In the genomic region with DNA sequence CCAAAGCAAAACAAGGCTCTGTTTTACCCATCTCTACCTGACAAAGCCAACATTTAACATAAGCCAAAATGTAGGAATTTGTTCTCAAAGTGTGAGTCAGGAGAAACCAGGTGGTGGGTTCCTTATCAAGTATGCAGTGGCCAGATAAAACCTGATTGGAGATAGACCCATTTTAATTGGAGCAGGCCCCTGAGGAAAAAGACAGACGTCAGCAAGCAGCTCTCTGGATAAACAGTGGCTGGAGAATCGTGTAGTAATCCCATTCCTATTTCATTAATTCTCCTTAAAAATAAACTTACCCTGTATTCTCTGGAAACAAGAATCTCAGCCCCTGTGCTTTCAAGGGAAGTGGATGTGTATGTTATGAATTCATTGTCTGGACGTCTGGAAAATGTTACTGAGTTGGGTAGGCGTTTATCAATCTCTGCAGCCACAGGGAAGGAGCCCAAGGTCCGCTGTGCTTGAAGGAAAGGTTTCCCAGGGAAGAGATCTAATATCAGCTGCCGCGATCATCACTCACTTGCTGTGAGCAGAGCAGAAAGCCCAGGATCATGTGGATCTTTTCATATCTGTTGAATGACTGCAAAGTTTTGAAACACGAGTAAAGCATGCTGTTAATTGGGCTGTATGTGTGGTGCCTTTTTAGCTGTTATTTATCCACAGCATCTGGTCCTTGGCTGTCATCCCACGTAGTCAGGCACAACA, we compare ENCODE assay signal across 11 mouse cellular contexts.
A peak's percentile ranks its signal among the peaks of the same experiment; 100 is the strongest.
DNase-seq lines count a peak whose midpoint lies in the region; ATAC-seq lines count a peak whose summit lies in the region.
"Had no signal": no experiment of that assay in that cellular context is flagged by ENCODE, and none has a peak within 500 bp of the region (broad histone marks: within the 10 kb centered on the region; RNA-seq: fewer than 3 reads in every experiment).

No protein-coding gene starts in this region.

- H3K9ac ChIP-seq in hindbrain, embryonic 16.5 days (ENCODE audit: low read depth, low read length): no peak overlapping the region
- no peak overlapping the region for H3K9ac ChIP-seq in hindbrain, embryonic 12.5 days
- H3K9ac ChIP-seq in heart, embryonic 11.5 days (ENCODE audit: low read depth, low read length): no peak overlapping the region
- no peak overlapping the region for H3K9ac ChIP-seq in lung, embryonic 15.5 days
- H3K9ac ChIP-seq: liver, embryonic 13.5 days had no signal

- H3K27ac ChIP-seq in hindbrain, embryonic 16.5 days (ENCODE audit: low read depth, low read length): no peak overlapping the region
- H3K27ac ChIP-seq in hindbrain, embryonic 12.5 days: no peak overlapping the region
- H3K27ac ChIP-seq in heart, embryonic 11.5 days (ENCODE audit: low read depth, low read length): no peak overlapping the region
- H3K27ac ChIP-seq in lung, embryonic 15.5 days: peak overlapping the region; percentile 18
- H3K27ac ChIP-seq: liver, embryonic 13.5 days had no signal

- DNase-seq in brain, adult 2 months (ENCODE audit: low read depth, low spot score): peak; percentile 8
- no peak for DNase-seq in adrenal gland, adult 18-20 months (ENCODE audit: low spot score in 2 of 2)
- DNase-seq in spleen, postnatal 14 days (ENCODE audit: low spot score in 2 of 2): no peak
- DNase-seq in embryo, embryonic 10.5 days (ENCODE audit: low spot score): no peak
- DNase-seq: gastrocnemius, postnatal 10 days; layer of hippocampus, adult 9-11 months; liver, embryonic 13.5 days had no signal

- ATAC-seq in hindbrain, embryonic 16.5 days: peak; percentile 17; the same call in 1 of the 2 replicates
- ATAC-seq in hindbrain, embryonic 12.5 days (ENCODE audit: low FRiP score): no peak
- ATAC-seq in heart, embryonic 11.5 days (replicated peaks; ENCODE audit: insufficient number of reproducible peaks, low FRiP score, low TSS enrichment): no peak
- peak; percentile 67 for ATAC-seq in lung, embryonic 15.5 days (ENCODE audit: borderline replicate concordance, extremely low read depth, low FRiP score, low TSS enrichment)

- no peaks in the 10 kb centered on the region for H3K9me3 ChIP-seq in hindbrain, embryonic 16.5 days (ENCODE audit: control insufficient read depth, low read length)
- no peaks in the 10 kb centered on the region for H3K9me3 ChIP-seq in hindbrain, embryonic 12.5 days (replicated peaks)
- no peaks in the 10 kb centered on the region for H3K9me3 ChIP-seq in heart, embryonic 11.5 days (replicated peaks; ENCODE audit: control insufficient read depth, low read length)
- H3K9me3 ChIP-seq in lung, embryonic 15.5 days: no peaks in the 10 kb centered on the region

- H3K27me3 ChIP-seq in hindbrain, embryonic 16.5 days (replicated peaks; ENCODE audit: control insufficient read depth, insufficient read depth, low read length): no peaks in the 10 kb centered on the region
- H3K27me3 ChIP-seq in hindbrain, embryonic 12.5 days: no peaks in the 10 kb centered on the region
- H3K27me3 ChIP-seq in heart, embryonic 11.5 days (ENCODE audit: control insufficient read depth, insufficient read depth, low read length): no peaks in the 10 kb centered on the region
- H3K27me3 ChIP-seq in lung, embryonic 15.5 days: no peaks in the 10 kb centered on the region
- H3K27me3 ChIP-seq: liver, embryonic 13.5 days had no signal

- WGBS in hindbrain, embryonic 16.5 days: 54% methylated on average over 9 of the region's 9 CpGs
- WGBS in hindbrain, embryonic 12.5 days: 61% methylated on average over 9 of the region's 9 CpGs
- WGBS in heart, embryonic 11.5 days (ENCODE audit: insufficient replicate concordance): 25% methylated on average over 9 of the region's 9 CpGs
- 26% methylated on average over 9 of the region's 9 CpGs for WGBS in lung, embryonic 15.5 days

- no peaks in the 10 kb centered on the region for H3K4me1 ChIP-seq in hindbrain, embryonic 16.5 days (ENCODE audit: control insufficient read depth, insufficient read depth, low read depth, low read length)
- no peaks in the 10 kb centered on the region for H3K4me1 ChIP-seq in hindbrain, embryonic 12.5 days
- H3K4me1 ChIP-seq in heart, embryonic 11.5 days (ENCODE audit: control insufficient read depth, insufficient read depth, low read length): no peaks in the 10 kb centered on the region
- H3K4me1 ChIP-seq in lung, embryonic 15.5 days: peaks cover 13% of the 10 kb centered on the region
- H3K4me1 ChIP-seq: liver, embryonic 13.5 days had no signal

- H3K36me3 ChIP-seq in hindbrain, embryonic 16.5 days (ENCODE audit: control insufficient read depth, insufficient read depth, low read length): no peaks in the 10 kb centered on the region
- no peaks in the 10 kb centered on the region for H3K36me3 ChIP-seq in hindbrain, embryonic 12.5 days
- H3K36me3 ChIP-seq in heart, embryonic 11.5 days (ENCODE audit: control insufficient read depth, insufficient read depth, low read length): no peaks in the 10 kb centered on the region
- no peaks in the 10 kb centered on the region for H3K36me3 ChIP-seq in lung, embryonic 15.5 days
- H3K36me3 ChIP-seq: liver, embryonic 13.5 days had no signal

- no peak overlapping the region for H3K4me3 ChIP-seq in hindbrain, embryonic 16.5 days (ENCODE audit: low read length)
- H3K4me3 ChIP-seq in hindbrain, embryonic 12.5 days: no peak overlapping the region
- H3K4me3 ChIP-seq in heart, embryonic 11.5 days (ENCODE audit: low read depth, low read length): no peak overlapping the region
- no peak overlapping the region for H3K4me3 ChIP-seq in lung, embryonic 15.5 days
- H3K4me3 ChIP-seq: liver, embryonic 13.5 days had no signal

- H3K4me2 ChIP-seq in hindbrain, embryonic 16.5 days (ENCODE audit: low read length): no peak overlapping the region
- H3K4me2 ChIP-seq in hindbrain, embryonic 12.5 days (replicated peaks): no peak overlapping the region
- H3K4me2 ChIP-seq in heart, embryonic 11.5 days: peak overlapping the region; percentile 24; the same call in 1 of the 2 replicates
- peak overlapping the region; percentile 14 for H3K4me2 ChIP-seq in lung, embryonic 15.5 days
- H3K4me2 ChIP-seq: liver, embryonic 13.5 days had no signal

Comparison
In these comparisons a context has a peak if more than half of its experiments do, and no peak if none do; other contexts are left out.
1. ATAC-seq: peak in hindbrain, embryonic 16.5 days (single experiment) and lung, embryonic 15.5 days (single experiment); none in hindbrain, embryonic 12.5 days (single experiment) and heart, embryonic 11.5 days (single experiment).
2. H3K4me2 ChIP-seq: peak in heart, embryonic 11.5 days (single experiment) and lung, embryonic 15.5 days (single experiment); none in hindbrain, embryonic 16.5 days (single experiment) and hindbrain, embryonic 12.5 days (single experiment).